ENCODE assay signal across 8 mouse cellular contexts in genomic region chr2:153493781-153494292, GRCm38 (mm10). TPM values are rescaled to one million over a fixed set of nuclear protein-coding genes. Genes with fewer than 3 reads are reported as not detected.
DNase-seq lines count a peak whose midpoint lies in the region; ATAC-seq and TF ChIP-seq lines count a peak whose summit lies in the region.

No protein-coding gene starts in this region.

- no peak for TF ChIP-seq CTCF in forebrain, postnatal 0 days (IDR thresholded peaks at IDR 0.05; ENCODE audit: low read depth)

- no peaks in the 10 kb centered on the region for H3K9me3 ChIP-seq in kidney, embryonic 15.5 days (replicated peaks)
- no peaks in the 10 kb centered on the region for H3K9me3 ChIP-seq in forebrain, postnatal 0 days (ENCODE audit: low read length)
- no peaks in the 10 kb centered on the region for H3K9me3 ChIP-seq in liver, embryonic 16.5 days (replicated peaks; ENCODE audit: control insufficient read depth, low read length)

- H3K9ac ChIP-seq in kidney, embryonic 15.5 days = no peak overlapping the region
- H3K9ac ChIP-seq in forebrain, postnatal 0 days = 0 out of 2 replicates have a peak overlapping the region, but pooled peaks have one; percentile 10
- H3K9ac ChIP-seq in liver, embryonic 16.5 days (ENCODE audit: low read depth, low read length) = peak overlapping the region; percentile 94

- DNase-seq in kidney, postnatal 25 days = no peak
- DNase-seq in c-Kit-positive CD71-positive TER-119-positive erythroid progenitor cells, embryonic 14.5 days (ENCODE audit: low spot score) = peak; percentile 76
- DNase-seq in forebrain, postnatal 0 days = no peak
- DNase-seq in spleen, postnatal 4 days (ENCODE audit: low spot score in 2 of 2) = peak; percentile 82 to 86
- no peak for DNase-seq in adrenal gland, adult (ENCODE audit: inconsistent age in 2 of 2, low spot score in 1 of 2)
- no peak for DNase-seq in gastrocnemius, postnatal 14 days

- ATAC-seq in kidney, embryonic 15.5 days (replicated peaks; ENCODE audit: low FRiP score) = peak; percentile 19
- ATAC-seq in forebrain, postnatal 0 days = no peak
- peak; percentile 59 for ATAC-seq in liver, embryonic 16.5 days (ENCODE audit: low read depth)

- H3K4me3 ChIP-seq in kidney, embryonic 15.5 days (replicated peaks) = peak overlapping the region; percentile 67; the same call in 1 of the 2 replicates
- no peak overlapping the region for H3K4me3 ChIP-seq in forebrain, postnatal 0 days (ENCODE audit: low read depth, low read length)
- peak overlapping the region; percentile 77 for H3K4me3 ChIP-seq in liver, embryonic 16.5 days (ENCODE audit: low read depth, low read length)

- WGBS in kidney, embryonic 15.5 days = 12% methylated on average over 6 of the region's 6 CpGs
- 23% methylated on average over 6 of the region's 6 CpGs for WGBS in forebrain, postnatal 0 days
- WGBS in liver, embryonic 16.5 days (ENCODE audit: insufficient replicate concordance) = 1% methylated on average over 5 of the region's 6 CpGs

- peaks cover 66% of the 10 kb centered on the region for H3K4me1 ChIP-seq in kidney, embryonic 15.5 days
- peaks cover 39% of the 10 kb centered on the region for H3K4me1 ChIP-seq in forebrain, postnatal 0 days (ENCODE audit: insufficient read depth)
- peaks cover 77% of the 10 kb centered on the region for H3K4me1 ChIP-seq in liver, embryonic 16.5 days (ENCODE audit: control insufficient read depth, low read depth, low read length)

- H3K27ac ChIP-seq in kidney, embryonic 15.5 days = peak overlapping the region; percentile 73
- peak overlapping the region; percentile 80 for H3K27ac ChIP-seq in forebrain, postnatal 0 days (ENCODE audit: low read depth, low read length)
- H3K27ac ChIP-seq in liver, embryonic 16.5 days (ENCODE audit: low read length) = peak overlapping the region; percentile 95

- intact Hi-C loops in gastrocnemius, postnatal 14 days (cut with DNase I; ENCODE audit: low total_unique reads) = no loop called here

- H3K4me2 ChIP-seq in kidney, embryonic 15.5 days = peak overlapping the region; percentile 99
- no peak overlapping the region for H3K4me2 ChIP-seq in forebrain, postnatal 0 days (ENCODE audit: low read depth)
- H3K4me2 ChIP-seq in liver, embryonic 16.5 days (ENCODE audit: low read depth, low read length) = peak overlapping the region; percentile 98

- no peaks in the 10 kb centered on the region for H3K36me3 ChIP-seq in kidney, embryonic 15.5 days
- H3K36me3 ChIP-seq in forebrain, postnatal 0 days (ENCODE audit: insufficient read depth) = no peaks in the 10 kb centered on the region
- no peaks in the 10 kb centered on the region for H3K36me3 ChIP-seq in liver, embryonic 16.5 days (ENCODE audit: control insufficient read depth, insufficient read depth)

- H3K27me3 ChIP-seq in kidney, embryonic 15.5 days = peaks cover 16% of the 10 kb centered on the region
- no peaks in the 10 kb centered on the region for H3K27me3 ChIP-seq in forebrain, postnatal 0 days (ENCODE audit: insufficient read depth, low read length)
- H3K27me3 ChIP-seq in liver, embryonic 16.5 days (ENCODE audit: control insufficient read depth, insufficient read depth, low read depth, low read length) = no peaks in the 10 kb centered on the region

RNA-seq across cellular contexts. Expression of gene 4930404H24Rik, which starts 1.2 kb away (rescaled TPM):
- not detected in 2 replicates for polyA plus RNA-seq in kidney, embryonic 15.5 days (2015; fragmentation: Nextera tagmentation; extraction: Ambion mirVana)
- total RNA-seq in forebrain, postnatal 0 days (2014; rRNA removed) = not detected in 2 replicates
- polyA plus RNA-seq in forebrain, postnatal 0 days (2015; fragmentation: Nextera tagmentation; extraction: Ambion mirVana) = not detected in 2 replicates
- not detected in 2 replicates for polyA plus RNA-seq in liver, embryonic 16.5 days (2015; fragmentation: Nextera tagmentation; extraction: Ambion mirVana)
- total RNA-seq in gastrocnemius, postnatal 14 days (2021) = not detected

RNA-seq across cellular contexts. Expression of gene Nol4l, which starts 35.9 kb away (rescaled TPM):
- 13.7 and 14.2 TPM in 2 replicates for polyA plus RNA-seq in kidney, embryonic 15.5 days (2015; fragmentation: Nextera tagmentation; extraction: Ambion mirVana)
- 57.4 and 58.5 TPM in 2 replicates for total RNA-seq in forebrain, postnatal 0 days (2014; rRNA removed)
- polyA plus RNA-seq in forebrain, postnatal 0 days (2015; fragmentation: Nextera tagmentation; extraction: Ambion mirVana) = 20.5 and 28.0 TPM in 2 replicates
- 3.9 and 4.3 TPM in 2 replicates for polyA plus RNA-seq in liver, embryonic 16.5 days (2015; fragmentation: Nextera tagmentation; extraction: Ambion mirVana)
- total RNA-seq in gastrocnemius, postnatal 14 days (2021) = 1 to 10 TPM; 3.0 to 3.3 TPM

Comparison
In these comparisons a context has a peak if more than half of its experiments do, and no peak if none do; other contexts are left out.
1. DNase-seq: peak in c-Kit-positive CD71-positive TER-119-positive erythroid progenitor cells, embryonic 14.5 days (single experiment) and spleen, postnatal 4 days (2 of 2); none in kidney, postnatal 25 days (0 of 2), forebrain, postnatal 0 days (single experiment), adrenal gland, adult (0 of 2) and gastrocnemius, postnatal 14 days (single experiment).
2. Peak in every context shown above with its lines, with median percentiles within 50 percentile points of each other: H3K27ac ChIP-seq.